ENCODE assay signal across 16 mouse cellular contexts in the genomic region with DNA sequence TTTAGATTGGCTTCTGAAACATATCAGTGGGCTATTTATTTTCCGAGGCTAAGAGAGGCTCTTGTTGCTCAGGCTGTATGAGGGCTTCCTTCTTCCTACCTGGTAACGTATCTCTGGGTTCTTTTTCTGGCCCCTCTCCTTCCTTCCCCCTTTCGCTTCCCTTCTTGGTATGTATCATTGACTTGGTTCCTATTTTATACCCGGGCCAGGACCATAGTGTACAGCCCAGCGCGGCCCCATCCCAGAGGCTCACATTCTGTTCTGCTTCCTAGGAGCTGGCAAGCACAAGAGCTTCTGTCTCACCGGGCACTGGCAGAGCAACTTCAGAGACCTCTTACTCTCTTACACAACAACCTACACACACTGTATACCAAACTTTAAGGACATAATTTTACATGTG.
A peak's percentile ranks its signal among the peaks of the same experiment; 100 is the strongest.
DNase-seq lines count a peak whose midpoint lies in the region; ATAC-seq and TF ChIP-seq lines count a peak whose summit lies in the region.
"Had no signal": no experiment of that assay in that cellular context is flagged by ENCODE, and none has a peak within 500 bp of the region (broad histone marks: within the 10 kb centered on the region; RNA-seq: fewer than 3 reads in every experiment).

No protein-coding gene starts in this region.

- WGBS in heart, embryonic 10.5 days: 81% methylated on average over 7 of the region's 7 CpGs
- 44% methylated on average over 7 of the region's 7 CpGs for WGBS in liver, postnatal 0 days (ENCODE audit: insufficient replicate concordance)
- WGBS in liver, embryonic 12.5 days (ENCODE audit: insufficient replicate concordance): 32% methylated on average over 7 of the region's 7 CpGs

- TF ChIP-seq CTCF in liver, postnatal 0 days (IDR thresholded peaks at IDR 0.05; ENCODE audit: low read depth): no peak

- H3K36me3 ChIP-seq in heart, embryonic 10.5 days: no peaks in the 10 kb centered on the region
- no peaks in the 10 kb centered on the region for H3K36me3 ChIP-seq in liver, postnatal 0 days (replicated peaks; ENCODE audit: insufficient read depth, low read length)
- H3K36me3 ChIP-seq in liver, embryonic 12.5 days: no peaks in the 10 kb centered on the region
- H3K36me3 ChIP-seq: embryonic facial prominence, embryonic 13.5 days; forebrain, embryonic 12.5 days had no signal

- no peak overlapping the region for H3K27ac ChIP-seq in heart, embryonic 10.5 days
- peak overlapping the region; percentile 64; the same call in 1 of the 2 replicates for H3K27ac ChIP-seq in liver, postnatal 0 days (ENCODE audit: low read depth)
- H3K27ac ChIP-seq in liver, embryonic 12.5 days: no peak overlapping the region
- H3K27ac ChIP-seq: embryonic facial prominence, embryonic 13.5 days; forebrain, embryonic 12.5 days; hindbrain, postnatal 0 days had no signal

- no peaks in the 10 kb centered on the region for H3K9me3 ChIP-seq in heart, embryonic 10.5 days
- H3K9me3 ChIP-seq in liver, postnatal 0 days (ENCODE audit: low read length): no peaks in the 10 kb centered on the region
- no peaks in the 10 kb centered on the region for H3K9me3 ChIP-seq in liver, embryonic 12.5 days (replicated peaks)
- H3K9me3 ChIP-seq: embryonic facial prominence, embryonic 13.5 days; forebrain, embryonic 12.5 days had no signal

- H3K4me2 ChIP-seq in liver, postnatal 0 days (ENCODE audit: low read depth, low read length): no peak overlapping the region
- H3K4me2 ChIP-seq in liver, embryonic 12.5 days: no peak overlapping the region
- H3K4me2 ChIP-seq: embryonic facial prominence, embryonic 13.5 days; forebrain, embryonic 12.5 days; liver, embryonic 11.5 days had no signal

- H3K27me3 ChIP-seq in heart, embryonic 10.5 days (ENCODE audit: insufficient read depth, poor library complexity, severe bottlenecking): peaks cover 28% of the 10 kb centered on the region
- no peaks in the 10 kb centered on the region for H3K27me3 ChIP-seq in liver, postnatal 0 days (ENCODE audit: insufficient read depth, low read length)
- peaks cover 35% of the 10 kb centered on the region for H3K27me3 ChIP-seq in liver, embryonic 12.5 days (replicated peaks)

- no peak overlapping the region for H3K4me3 ChIP-seq in heart, embryonic 10.5 days
- H3K4me3 ChIP-seq in liver, postnatal 0 days (ENCODE audit: low read depth, low read length): no peak overlapping the region
- no peak overlapping the region for H3K4me3 ChIP-seq in liver, embryonic 12.5 days
- H3K4me3 ChIP-seq: embryonic facial prominence, embryonic 13.5 days; forebrain, embryonic 12.5 days had no signal

- DNase-seq in heart, adult 11 months: peak; percentile 97
- DNase-seq in heart, embryonic 10.5 days (ENCODE audit: low spot score): no peak
- DNase-seq in liver, postnatal 0 days: no peak
- DNase-seq in embryo, embryonic 10 days (ENCODE audit: low spot score): no peak
- DNase-seq: adrenal gland, postnatal 14 days; cerebellum, postnatal 25 days; heart, postnatal 10 days; kidney, adult 8-10 months had no signal

- peak; percentile 26; the same call in 1 of the 2 replicates for ATAC-seq in liver, postnatal 0 days
- no peak for ATAC-seq in liver, embryonic 12.5 days
- peak; percentile 65 for ATAC-seq in common myeloid progenitor, adult 5-6 weeks (replicated peaks; ENCODE audit: low read depth, poor library complexity, severe bottlenecking)
- peak; percentile 27; the same call in 1 of the 2 replicates for ATAC-seq in neutrophil, adult 5-6 weeks (ENCODE audit: extremely low read depth, insufficient number of reproducible peaks, low FRiP score, poor library complexity, severe bottlenecking)
- no peak for ATAC-seq in erythroid progenitor cell, adult 5-6 weeks (replicated peaks; ENCODE audit: low FRiP score, poor library complexity, severe bottlenecking)
- ATAC-seq: hindbrain, postnatal 0 days had no signal

- peaks cover 31% of the 10 kb centered on the region for H3K4me1 ChIP-seq in heart, embryonic 10.5 days
- peaks cover 15% of the 10 kb centered on the region for H3K4me1 ChIP-seq in liver, postnatal 0 days (ENCODE audit: insufficient read depth)
- H3K4me1 ChIP-seq in liver, embryonic 12.5 days: peaks cover 10% of the 10 kb centered on the region

- H3K9ac ChIP-seq in liver, postnatal 0 days (replicated peaks): no peak overlapping the region
- H3K9ac ChIP-seq in liver, embryonic 12.5 days: no peak overlapping the region
- H3K9ac ChIP-seq: embryonic facial prominence, embryonic 13.5 days; forebrain, embryonic 12.5 days had no signal

- TF ChIP-seq EP300 in liver, postnatal 0 days (IDR thresholded peaks at IDR 0.05; ENCODE audit: low read depth): no peak

Comparison
In these comparisons a context has a peak if more than half of its experiments do, and no peak if none do; other contexts are left out.
1. ATAC-seq: peak in liver, postnatal 0 days (single experiment), common myeloid progenitor, adult 5-6 weeks (single experiment) and neutrophil, adult 5-6 weeks (single experiment); none in liver, embryonic 12.5 days (single experiment) and erythroid progenitor cell, adult 5-6 weeks (single experiment).